Mouse (Mus musculus) megakaryocyte, embryonic 14.5 days (primary cell): ENCODE results near the gene Smarca4. TPM values are rescaled to one million over a fixed set of nuclear protein-coding genes. Genes with fewer than 3 reads are reported as not detected.
"Not testable (repeated sequence)": the region's sequence is repeated elsewhere in the genome, so short reads cannot be mapped to it uniquely, and the experiment has no call there.

Experiments
- H3K27me3 ChIP-seq: replicated peaks from 2 replicates; pipeline ENCODE3; 2012; ENCODE audit warnings: inconsistent platforms
- H3K36me3 ChIP-seq: replicated peaks from 2 replicates; pipeline ENCODE3; 2012; ENCODE audit warnings: low read length, inconsistent platforms, mixed read lengths
- H3K4me1 ChIP-seq: 2 replicates; pipeline ENCODE4 v1.6.1; 2012; ENCODE audit warnings: inconsistent platforms
- H3K4me3 ChIP-seq: replicated peaks from 2 replicates; pipeline ENCODE3; 2012; ENCODE audit warnings: moderate library complexity, mild to moderate bottlenecking, inconsistent platforms
- H3K9me3 ChIP-seq: 2 replicates; pipeline ENCODE4 v1.6.1; 2012; ENCODE audit warnings: inconsistent platforms
- FLI1 ChIP-seq: IDR thresholded peaks from 2 replicates; pipeline ENCODE4 v1.6.1; 2012; ENCODE audit warnings: low read length, inconsistent platforms, mixed read lengths
- GATA1 ChIP-seq: IDR thresholded peaks from 3 replicates; pipeline ENCODE4 v1.6.1; 2012; ENCODE audit warnings: mixed read lengths, low read length, inconsistent platforms, borderline replicate concordance
- polyA plus RNA-seq: library from polyadenylated mRNA; stranded (reverse); fragments of >175 nt; gene quantifications from 2 replicates; pipeline ENCODE4 v1.2.3, GENCODE M21; 2012; ENCODE audit warnings: low replicate concordance; ENCODE audit not compliant: insufficient read depth

Gene Smarca4
- polyA plus RNA-seq, 1 experiment, result 89.2 TPM

GRCm38 (mm10) chr9:21688554-21688953 lies 72.6 kb downstream of the Smarca4 start:
- Histone ChIP-seq H3K9me3 (no peaks in the 10 kb centered on the region), H3K4me1 (peaks cover 27% of the 10 kb centered on the region), H3K36me3 (peaks cover 95% of the 10 kb centered on the region), H3K4me3 (no peak overlapping the region), H3K27me3 (no peaks in the 10 kb centered on the region)
- TF ChIP-seq FLI1, result no peak
- no peak for TF ChIP-seq GATA1

DNA sequence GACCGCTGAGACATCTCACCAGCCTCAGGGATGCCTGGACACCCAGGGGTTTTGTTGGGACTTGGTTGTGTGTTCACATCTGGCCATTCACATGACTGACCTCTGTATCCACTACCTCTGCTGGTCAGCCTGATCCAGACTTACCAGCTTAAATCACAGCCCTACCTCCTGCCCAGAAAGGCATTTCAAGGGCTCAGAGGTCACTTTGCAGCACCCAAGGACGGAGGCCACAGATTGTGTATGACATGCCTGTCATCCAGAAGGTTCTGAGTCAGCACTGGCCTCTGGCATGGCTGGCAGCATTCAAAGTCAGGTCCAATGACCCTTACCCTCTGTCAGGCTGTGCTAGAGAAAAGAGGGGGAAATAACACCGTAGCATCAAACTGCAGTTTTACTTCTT lies 74.1 kb downstream of the Smarca4 start:
- TF ChIP-seq GATA1 (no peak), FLI1 (no peak)
- Histone ChIP-seq H3K9me3 (no peaks in the 10 kb centered on the region), H3K27me3 (no peaks in the 10 kb centered on the region), H3K36me3 (peaks cover 94% of the 10 kb centered on the region), H3K4me3 (no peak overlapping the region), H3K4me1 (peaks cover 41% of the 10 kb centered on the region)

- H3K36me3 ChIP-seq, result peaks cover 92% of the 10 kb centered on the region
- TF ChIP-seq GATA1, result no peak
- no peak for TF ChIP-seq FLI1
- H3K4me1 ChIP-seq, result peaks cover 54% of the 10 kb centered on the region
- H3K4me3 ChIP-seq, result no peak overlapping the region
- no peaks in the 10 kb centered on the region for H3K27me3 ChIP-seq
- no peaks in the 10 kb centered on the region for H3K9me3 ChIP-seq
Measured at GRCm38 (mm10) chr9:21691862-21692261, 75.9 kb downstream of the Smarca4 start.

DNA sequence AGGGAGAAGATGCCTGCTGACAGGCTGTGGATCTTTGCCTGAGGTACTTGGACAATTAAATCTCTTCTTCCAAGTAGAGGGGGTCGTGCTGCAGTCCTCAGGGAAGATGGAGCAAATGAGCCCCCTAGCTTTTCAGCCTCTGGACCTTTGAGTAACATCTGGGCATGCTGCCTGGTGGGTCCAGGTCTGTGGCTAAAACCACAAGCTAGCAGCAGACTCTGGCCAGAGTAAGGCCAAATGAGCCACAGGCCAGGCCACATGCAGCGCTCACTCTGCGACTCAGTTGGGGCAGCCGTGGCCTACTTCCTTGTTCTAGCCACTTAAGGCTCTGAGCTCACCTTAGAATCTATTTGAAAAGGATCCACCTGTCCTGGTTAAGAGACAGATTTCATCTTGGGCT lies 76.5 kb downstream of the Smarca4 start:
- Histone ChIP-seq H3K27me3 (no peaks in the 10 kb centered on the region), H3K4me3 (no peak overlapping the region), H3K9me3 (no peaks in the 10 kb centered on the region), H3K36me3 (peaks cover 92% of the 10 kb centered on the region), H3K4me1 (peaks cover 60% of the 10 kb centered on the region)
- TF ChIP-seq GATA1, result no peak

DNA sequence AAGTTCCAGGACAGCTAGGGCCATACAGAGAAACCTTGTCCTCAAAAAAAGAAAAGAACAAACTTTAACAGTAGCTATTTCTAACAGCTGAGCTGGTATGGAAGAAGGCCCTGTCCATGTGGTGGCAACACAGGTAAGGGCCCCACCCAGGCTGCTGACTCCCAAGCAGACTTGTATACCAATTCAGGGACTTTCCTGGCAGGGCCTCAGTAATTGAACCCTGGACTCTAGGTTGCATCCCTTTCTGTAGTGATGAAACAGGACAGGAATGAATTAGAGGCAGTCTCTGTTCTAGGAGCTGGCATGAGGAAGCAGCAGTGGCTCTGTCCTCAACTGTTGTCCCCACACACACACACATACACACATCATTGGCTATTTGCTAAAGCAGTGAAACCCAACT lies 78.1 kb downstream of the Smarca4 start:
- H3K4me3 ChIP-seq, result no peak overlapping the region
- H3K27me3 ChIP-seq, result no peaks in the 10 kb centered on the region
- TF ChIP-seq FLI1, result no peak
- H3K4me1 ChIP-seq, result peaks cover 64% of the 10 kb centered on the region
- no peaks in the 10 kb centered on the region for H3K9me3 ChIP-seq
- peaks cover 89% of the 10 kb centered on the region for H3K36me3 ChIP-seq

DNA sequence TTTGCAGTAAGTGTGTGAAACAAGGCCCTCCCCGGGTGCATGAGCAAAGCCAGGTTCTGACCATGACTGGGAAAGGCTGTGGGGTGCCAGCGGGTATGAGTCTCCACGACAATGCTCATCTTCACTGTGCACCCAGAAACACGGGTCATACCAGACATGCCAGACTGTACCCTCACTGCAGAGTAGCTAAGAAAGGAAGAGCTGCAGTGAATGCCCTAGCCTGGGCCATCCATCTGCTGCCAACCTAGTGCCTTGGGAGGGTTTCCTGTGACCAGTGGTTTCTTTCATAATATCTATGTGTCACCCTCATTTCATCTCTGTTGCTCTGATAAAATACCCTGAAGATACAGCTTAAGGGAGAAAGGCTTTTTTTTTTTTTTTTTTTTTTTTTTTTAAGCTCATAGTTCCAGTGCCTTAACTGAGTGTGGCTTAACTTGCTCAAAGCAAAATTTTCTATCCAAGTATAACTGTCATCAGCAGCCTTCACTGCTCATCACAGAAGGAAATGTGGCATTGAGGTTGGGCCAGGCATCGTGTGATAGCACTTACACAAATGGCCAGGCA lies 79.3 kb downstream of the Smarca4 start:
- no peak for TF ChIP-seq GATA1
- no peak for TF ChIP-seq FLI1
- no peak overlapping the region for H3K4me3 ChIP-seq
- H3K36me3 ChIP-seq, result peaks cover 90% of the 10 kb centered on the region
- H3K4me1 ChIP-seq, result peaks cover 64% of the 10 kb centered on the region
- no peaks in the 10 kb centered on the region for H3K27me3 ChIP-seq
- H3K9me3 ChIP-seq, result no peaks in the 10 kb centered on the region

DNA sequence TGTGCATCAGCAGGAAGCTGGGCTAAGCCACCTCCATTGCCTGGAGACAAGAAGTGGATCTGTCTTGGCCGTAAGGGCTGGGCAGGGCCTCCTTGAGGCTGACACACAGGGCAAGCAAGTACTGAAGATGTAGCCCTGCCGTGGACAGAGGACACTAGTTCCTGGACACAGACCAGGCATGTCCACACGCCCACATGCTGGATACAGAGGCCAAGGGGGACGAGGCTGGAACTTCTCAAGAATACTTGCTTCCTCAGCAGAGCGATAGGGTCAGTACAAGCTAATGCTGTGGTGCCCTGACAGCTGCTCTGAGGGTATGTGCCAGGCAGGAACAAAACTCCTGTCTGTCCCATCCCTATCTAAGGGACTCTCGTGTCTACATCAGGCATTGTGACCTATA lies 81.2 kb downstream of the Smarca4 start:
- TF ChIP-seq GATA1 (no peak), FLI1 (no peak)
- Histone ChIP-seq H3K36me3 (peaks cover 93% of the 10 kb centered on the region), H3K27me3 (no peaks in the 10 kb centered on the region), H3K9me3 (no peaks in the 10 kb centered on the region), H3K4me1 (peaks cover 60% of the 10 kb centered on the region), H3K4me3 (no peak overlapping the region)

DNA sequence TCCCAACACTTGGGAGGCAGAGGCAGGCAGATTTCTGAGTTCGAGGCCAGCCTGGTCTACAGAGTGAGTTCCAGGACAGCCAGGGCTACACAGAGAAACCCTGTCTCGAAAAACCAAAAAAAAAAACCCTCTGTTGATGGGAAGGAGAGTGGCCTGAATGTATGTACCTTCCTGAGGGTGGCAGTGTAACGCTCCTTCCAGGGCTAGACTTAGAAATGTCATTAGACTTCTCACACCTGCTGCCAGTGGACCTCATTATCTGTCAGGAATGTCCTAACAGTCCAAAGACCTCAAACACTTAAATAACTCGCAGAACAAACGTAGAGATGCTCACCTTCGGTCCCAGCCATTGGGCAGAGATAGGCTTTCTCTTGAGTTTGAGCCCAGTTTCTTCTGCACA lies 83.3 kb downstream of the Smarca4 start:
- Histone ChIP-seq H3K36me3 (peaks cover 93% of the 10 kb centered on the region), H3K4me1 (peaks cover 39% of the 10 kb centered on the region)
- H3K4me3 ChIP-seq, H3K9me3 ChIP-seq, H3K27me3 ChIP-seq: not testable (repeated sequence)

DNA sequence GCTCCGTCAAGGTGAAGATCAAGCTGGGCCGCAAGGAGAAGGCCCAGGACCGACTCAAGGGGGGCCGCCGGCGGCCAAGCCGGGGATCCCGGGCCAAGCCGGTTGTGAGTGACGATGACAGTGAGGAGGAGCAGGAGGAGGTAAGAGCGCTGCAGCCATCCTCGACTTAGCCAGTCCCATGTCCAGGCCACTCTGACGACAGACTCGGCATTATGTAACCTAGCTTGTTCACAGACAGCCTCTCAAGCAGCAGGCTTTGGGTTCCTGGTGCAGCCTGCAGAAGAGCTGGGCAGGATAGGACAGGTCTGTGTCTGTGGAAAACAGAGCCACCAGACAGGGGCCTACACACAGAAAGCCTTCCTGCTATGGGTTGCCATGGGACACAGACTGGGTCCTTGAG lies 85.1 kb downstream of the Smarca4 start:
- Histone ChIP-seq H3K9me3 (no peaks in the 10 kb centered on the region), H3K36me3 (peaks cover 94% of the 10 kb centered on the region), H3K4me1 (peaks cover 21% of the 10 kb centered on the region), H3K4me3 (no peak overlapping the region), H3K27me3 (no peaks in the 10 kb centered on the region)
- TF ChIP-seq FLI1 (no peak), GATA1 (no peak)

- H3K36me3 ChIP-seq, result peaks cover 93% of the 10 kb centered on the region
- TF ChIP-seq GATA1 (no peak), FLI1 (no peak)
- no peak overlapping the region for H3K4me3 ChIP-seq
- peaks cover 6% of the 10 kb centered on the region for H3K4me1 ChIP-seq
- H3K9me3 ChIP-seq, result no peaks in the 10 kb centered on the region
- H3K27me3 ChIP-seq, result no peaks in the 10 kb centered on the region
Measured at GRCm38 (mm10) chr9:21703494-21703893, 87.5 kb downstream of the Smarca4 start.

DNA sequence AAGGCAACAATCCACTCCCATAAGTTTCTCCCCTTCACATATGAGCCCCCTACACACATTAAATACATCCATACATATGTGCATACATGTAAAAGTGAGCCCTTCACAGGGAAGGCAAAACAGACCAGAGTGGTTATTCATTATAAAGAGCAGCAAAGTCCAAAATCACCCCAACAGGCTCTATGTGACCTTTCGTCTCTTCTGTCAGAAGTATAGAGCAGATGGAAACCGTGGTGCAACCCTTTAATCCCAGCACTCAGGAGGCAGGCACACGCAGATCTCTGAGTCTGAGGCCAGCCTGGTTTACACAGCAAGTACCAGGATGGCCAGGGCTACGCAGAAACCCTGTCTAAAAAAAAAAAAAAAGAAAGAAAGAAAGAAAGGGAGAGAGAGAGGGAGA lies 90.1 kb downstream of the Smarca4 start:
- Histone ChIP-seq H3K36me3 (peaks cover 82% of the 10 kb centered on the region), H3K27me3 (no peaks in the 10 kb centered on the region), H3K4me3 (no peak overlapping the region), H3K4me1 (peaks cover 11% of the 10 kb centered on the region), H3K9me3 (no peaks in the 10 kb centered on the region)
- TF ChIP-seq GATA1, result no peak
- no peak for TF ChIP-seq FLI1
